Mouse (Mus musculus) heart, embryonic 11.5 days (tissue): ENCODE data around the gene Asna1. TPM values are rescaled to one million over a fixed set of nuclear protein-coding genes. Genes with fewer than 3 reads are reported as not detected.

Experiments
- ATAC-seq: fragments of 200-750 bp; cut with Nextera tagmentation; replicated peaks from 2 replicates; pipeline ENCODE4 v1.8.0; 2017; ENCODE audit warnings: moderate library complexity; ENCODE audit not compliant: insufficient number of reproducible peaks, low FRiP score, low TSS enrichment
- H3K27ac ChIP-seq: fragments of 300-500 bp; sonication (generic); 2 replicates; pipeline ENCODE4 v1.5.1; 2014; ENCODE audit warnings: mild to moderate bottlenecking, low read depth, low read length
- H3K27me3 ChIP-seq: fragments of 300-500 bp; sonication (generic); 2 replicates; pipeline ENCODE4 v1.6.1; 2014; ENCODE audit warnings: mild to moderate bottlenecking, low read length, mixed read lengths; ENCODE audit not compliant: control insufficient read depth, insufficient read depth
- H3K36me3 ChIP-seq: fragments of 300-500 bp; sonication (generic); 2 replicates; pipeline ENCODE4 v1.6.1; 2014; ENCODE audit warnings: mild to moderate bottlenecking, low read length, moderate library complexity, mixed read lengths; ENCODE audit not compliant: control insufficient read depth, insufficient read depth
- H3K4me1 ChIP-seq: fragments of 300-500 bp; sonication (generic); 2 replicates; pipeline ENCODE4 v1.6.1; 2014; ENCODE audit warnings: low read length; ENCODE audit not compliant: control insufficient read depth, insufficient read depth
- H3K4me2 ChIP-seq: fragments of 300-500 bp; sonication (generic); 2 replicates; pipeline ENCODE4 v1.6.1; 2014; ENCODE audit warnings: mild to moderate bottlenecking, moderate library complexity
- H3K4me3 ChIP-seq: fragments of 300-500 bp; sonication (generic); 2 replicates; pipeline ENCODE4 v1.5.1; 2014; ENCODE audit warnings: low read depth, low read length
- H3K9ac ChIP-seq: fragments of 300-500 bp; sonication (generic); 2 replicates; pipeline ENCODE4 v1.6.1; 2014; ENCODE audit warnings: mild to moderate bottlenecking, low read depth, low read length, moderate library complexity
- H3K9me3 ChIP-seq: fragments of 300-500 bp; sonication (generic); replicated peaks from 2 replicates; pipeline ENCODE4 v1.6.1; 2016; ENCODE audit warnings: low read length; ENCODE audit not compliant: control insufficient read depth
- WGBS: fragments of 180-500 bp; shearing (Covaris S2); extraction: QIAGEN DNeasy Blood & Tissue Kit; methylation state at CpG from one replicate; pipeline ENCODE4 v1.1.7; 2014; ENCODE audit not compliant: insufficient replicate concordance; 5-methylcytosine and 5-hydroxymethylcytosine counted together
- polyA plus RNA-seq: library from polyadenylated mRNA; unstranded; fragments of >200 nt; fragmentation: Nextera tagmentation; extraction: Ambion mirVana; gene quantifications from 2 replicates; pipeline ENCODE4 v1.2.1, GENCODE M21; 2014

The Asna1 gene
- polyA plus RNA-seq, 1 experiment from 2014 or later, result 118 TPM

- Histone ChIP-seq H3K4me1 (no peaks in the 10 kb centered on the region), H3K9me3 (no peaks in the 10 kb centered on the region), H3K27me3 (peaks cover 52% of the 10 kb centered on the region), H3K4me2 (peak overlapping the region; percentile 55), H3K27ac (no peak overlapping the region), H3K9ac (no peak overlapping the region), H3K36me3 (no peaks in the 10 kb centered on the region; the same call in 1 of the 2 replicates), H3K4me3 (peak overlapping the region; percentile 30)
- ATAC-seq, result no peak
- 5% methylated on average over 24 of the region's 26 CpGs for WGBS
Observed at GRCm38 (mm10) chr8:85013230-85013840, 11.7 kb downstream of the Asna1 start.

GRCm38 (mm10) chr8:85011242-85011641, 13.8 kb downstream of the Asna1 start:
- Histone ChIP-seq H3K9ac (no peak overlapping the region), H3K27ac (no peak overlapping the region)

GRCm38 (mm10) chr8:85007686-85008085, 17.4 kb downstream of the Asna1 start:
- Histone ChIP-seq H3K27me3 (peaks cover 49% of the 10 kb centered on the region), H3K36me3 (no peaks in the 10 kb centered on the region), H3K9ac (no peak overlapping the region), H3K4me1 (no peaks in the 10 kb centered on the region), H3K4me2 (peak overlapping the region; percentile 17), H3K9me3 (no peaks in the 10 kb centered on the region), H3K4me3 (no peak overlapping the region), H3K27ac (no peak overlapping the region)
- WGBS, result 15% methylated on average over 23 of the region's 25 CpGs
- ATAC-seq, result no peak

More at GRCm38 (mm10) chr8:85011242-85011641, 13.8 kb downstream of the Asna1 start:
- H3K4me3 ChIP-seq, result no peak overlapping the region
- peaks cover 68% of the 10 kb centered on the region for H3K27me3 ChIP-seq
- no peaks in the 10 kb centered on the region for H3K4me1 ChIP-seq
- H3K9me3 ChIP-seq, result no peaks in the 10 kb centered on the region
- ATAC-seq, result no peak
- H3K4me2 ChIP-seq, result no peak overlapping the region
- no peaks in the 10 kb centered on the region for H3K36me3 ChIP-seq
- WGBS, result 14% methylated on average over 28 of the region's 28 CpGs

- peak overlapping the region; percentile 46 for H3K4me2 ChIP-seq
- no peak overlapping the region for H3K4me3 ChIP-seq
- no peaks in the 10 kb centered on the region; the same call in 1 of the 2 replicates for H3K36me3 ChIP-seq
- peaks cover 9% of the 10 kb centered on the region for H3K4me1 ChIP-seq
- no peaks in the 10 kb centered on the region for H3K9me3 ChIP-seq
- peaks cover 36% of the 10 kb centered on the region for H3K27me3 ChIP-seq
- ATAC-seq, result 0 out of 2 replicates have a peak, but pooled peaks have one; percentile 23
- H3K27ac ChIP-seq, result no peak overlapping the region
- peak overlapping the region; percentile 56; the same call in 1 of the 2 replicates for H3K9ac ChIP-seq
- 4% methylated on average over 19 of the region's 19 CpGs for WGBS
Observed at GRCm38 (mm10) chr8:84997649-84998295, 27.3 kb downstream of the Asna1 start.

- ATAC-seq, result no peak
Observed at GRCm38 (mm10) chr8:84996978-84997377, 28.1 kb downstream of the Asna1 start.

GRCm38 (mm10) chr8:84995680-84996079, 29.4 kb downstream of the Asna1 start:
- no peak overlapping the region for H3K4me3 ChIP-seq
- no peak for ATAC-seq
- 0 out of 2 replicates have a peak overlapping the region, but pooled peaks have one; percentile 20 for H3K4me2 ChIP-seq

More at GRCm38 (mm10) chr8:84996978-84997377, 28.1 kb downstream of the Asna1 start:
- no peaks in the 10 kb centered on the region; the same call in 1 of the 2 replicates for H3K36me3 ChIP-seq
- peaks cover 9% of the 10 kb centered on the region for H3K4me1 ChIP-seq
- WGBS, result 72% methylated on average over 5 of the region's 5 CpGs
- H3K27me3 ChIP-seq, result peaks cover 36% of the 10 kb centered on the region
- no peak overlapping the region for H3K27ac ChIP-seq
- H3K4me2 ChIP-seq, result no peak overlapping the region
- H3K9ac ChIP-seq, result no peak overlapping the region
- no peak overlapping the region for H3K4me3 ChIP-seq
- no peaks in the 10 kb centered on the region for H3K9me3 ChIP-seq

GRCm38 (mm10) chr8:84994375-84994774, 30.7 kb downstream of the Asna1 start:
- H3K4me2 ChIP-seq, result no peak overlapping the region
- H3K4me3 ChIP-seq, result no peak overlapping the region
- no peak for ATAC-seq
- no peak overlapping the region for H3K9ac ChIP-seq
- H3K36me3 ChIP-seq, result no peaks in the 10 kb centered on the region; the same call in 1 of the 2 replicates
- H3K27ac ChIP-seq, result no peak overlapping the region
- 91% methylated on average over 9 of the region's 9 CpGs for WGBS
- H3K27me3 ChIP-seq, result peaks cover 36% of the 10 kb centered on the region
- peaks cover 13% of the 10 kb centered on the region for H3K4me1 ChIP-seq
- H3K9me3 ChIP-seq, result no peaks in the 10 kb centered on the region

More at GRCm38 (mm10) chr8:84995680-84996079, 29.4 kb downstream of the Asna1 start:
- Histone ChIP-seq H3K27ac (no peak overlapping the region), H3K27me3 (peaks cover 36% of the 10 kb centered on the region), H3K4me1 (peaks cover 12% of the 10 kb centered on the region), H3K9ac (0 out of 2 replicates have a peak overlapping the region, but pooled peaks have one; percentile 4), H3K36me3 (no peaks in the 10 kb centered on the region; the same call in 1 of the 2 replicates), H3K9me3 (no peaks in the 10 kb centered on the region)
- 29% methylated on average over 25 of the region's 25 CpGs for WGBS

GRCm38 (mm10) chr8:84990836-84991235, 34.2 kb downstream of the Asna1 start:
- Histone ChIP-seq H3K9me3 (no peaks in the 10 kb centered on the region), H3K4me2 (peak overlapping the region; percentile 99), H3K9ac (peak overlapping the region; percentile 77), H3K4me3 (peak overlapping the region; percentile 63), H3K36me3 (no peaks in the 10 kb centered on the region; the same call in 1 of the 2 replicates), H3K4me1 (peaks cover 12% of the 10 kb centered on the region), H3K27me3 (peaks cover 17% of the 10 kb centered on the region), H3K27ac (no peak overlapping the region)
- 2% methylated on average over 15 of the region's 15 CpGs for WGBS
- peak; percentile 51 for ATAC-seq
